Mouse (Mus musculus) kidney, postnatal 0 days (tissue): ENCODE data around the gene Arhgef28. TPM values are rescaled to one million over a fixed set of nuclear protein-coding genes. Genes with fewer than 3 reads are reported as not detected.
A peak's percentile ranks its signal among the peaks of the same experiment; 100 is the strongest.

ENCODE experiments used
- ATAC-seq: fragments of 200-750 bp; cut with Nextera tagmentation; replicated peaks from 2 replicates; pipeline ENCODE4 v1.8.0; 2017; ENCODE audit warnings: low read depth, moderate number of reproducible peaks, moderate TSS enrichment, moderate library complexity; ENCODE audit not compliant: low FRiP score
- DNase-seq: peaks from one replicate; pipeline ENCODE4 v3.0.0-alpha.2; 2016; ENCODE audit warnings: low spot score
- H3K27ac ChIP-seq: fragments of 300-500 bp; sonication (generic); 2 replicates; pipeline ENCODE4 v1.5.1; 2014; ENCODE audit warnings: mild to moderate bottlenecking
- H3K27me3 ChIP-seq: fragments of 300-500 bp; sonication (generic); 2 replicates; pipeline ENCODE4 v1.6.1; 2014; ENCODE audit warnings: low read length, mixed read lengths; ENCODE audit not compliant: insufficient read depth
- H3K36me3 ChIP-seq: fragments of 300-500 bp; sonication (generic); 2 replicates; pipeline ENCODE4 v1.6.1; 2014; ENCODE audit warnings: low read length, mixed read lengths; ENCODE audit not compliant: insufficient read depth
- H3K4me1 ChIP-seq: fragments of 300-500 bp; sonication (generic); replicated peaks from 2 replicates; pipeline ENCODE4 v1.6.1; 2014; ENCODE audit warnings: antibody characterized with exemption, low read length, mixed read lengths; ENCODE audit not compliant: insufficient read depth
- H3K4me2 ChIP-seq: fragments of 300-500 bp; sonication (generic); 2 replicates; pipeline ENCODE4 v1.6.1; 2014; ENCODE audit warnings: mild to moderate bottlenecking, low read length, moderate library complexity, mixed read lengths
- H3K4me3 ChIP-seq: fragments of 300-500 bp; sonication (generic); replicated peaks from 2 replicates; pipeline ENCODE4 v1.5.1; 2014; ENCODE audit warnings: low read depth, low read length
- H3K9ac ChIP-seq: fragments of 300-500 bp; sonication (generic); 2 replicates; pipeline ENCODE4 v1.6.1; 2014; ENCODE audit warnings: low read depth, low read length
- H3K9me3 ChIP-seq: fragments of 300-500 bp; sonication (generic); replicated peaks from 2 replicates; pipeline ENCODE4 v1.6.1; 2016; ENCODE audit warnings: low read length, inconsistent platforms, mixed read lengths
- CTCF ChIP-seq: IDR thresholded peaks from 2 replicates; pipeline ENCODE4 v1.5.1; 2016; ENCODE audit warnings: antibody characterized with exemption, low read depth, mild to moderate bottlenecking, moderate library complexity
- WGBS: fragments of 180-500 bp; shearing (Covaris S2); extraction: QIAGEN DNeasy Blood & Tissue Kit; methylation state at CpG from one replicate; pipeline ENCODE4 v1.1.7; 2014; 5-methylcytosine and 5-hydroxymethylcytosine counted together
- polyA plus RNA-seq: library from polyadenylated mRNA; unstranded; fragments of >200 nt; fragmentation: Nextera tagmentation; extraction: Ambion mirVana; gene quantifications from 2 replicates; pipeline ENCODE4 v1.2.1, GENCODE M21; 2015

Arhgef28 gene
- polyA plus RNA-seq, 1 experiment from 2014 or later, result 58.3 TPM

- Histone ChIP-seq H3K4me3 (no peak overlapping the region), H3K27ac (no peak overlapping the region), H3K27me3 (no peaks in the 10 kb centered on the region), H3K36me3 (no peaks in the 10 kb centered on the region), H3K9me3 (no peaks in the 10 kb centered on the region), H3K9ac (no peak overlapping the region), H3K4me1 (no peaks in the 10 kb centered on the region), H3K4me2 (no peak overlapping the region)
- no peak for TF ChIP-seq CTCF
- ATAC-seq (no peak), DNase-seq (no peak)
- WGBS, result 84% methylated on average over 8 of the region's 8 CpGs
Measured at GRCm38 (mm10) chr13:98152759-98153158, 53.5 kb downstream of the Arhgef28 start.

- no peak overlapping the region for H3K4me3 ChIP-seq
- no peaks in the 10 kb centered on the region for H3K36me3 ChIP-seq
- no peak overlapping the region for H3K4me2 ChIP-seq
- ATAC-seq, result no peak
- H3K4me1 ChIP-seq, result no peaks in the 10 kb centered on the region
- H3K9ac ChIP-seq, result no peak overlapping the region
- no peak for DNase-seq
- no peaks in the 10 kb centered on the region for H3K9me3 ChIP-seq
- H3K27me3 ChIP-seq, result no peaks in the 10 kb centered on the region
- TF ChIP-seq CTCF, result no peak
- 64% methylated on average over 5 of the region's 5 CpGs for WGBS
- no peak overlapping the region for H3K27ac ChIP-seq
Measured at GRCm38 (mm10) chr13:98147532-98147931, 58.7 kb downstream of the Arhgef28 start.

DNA sequence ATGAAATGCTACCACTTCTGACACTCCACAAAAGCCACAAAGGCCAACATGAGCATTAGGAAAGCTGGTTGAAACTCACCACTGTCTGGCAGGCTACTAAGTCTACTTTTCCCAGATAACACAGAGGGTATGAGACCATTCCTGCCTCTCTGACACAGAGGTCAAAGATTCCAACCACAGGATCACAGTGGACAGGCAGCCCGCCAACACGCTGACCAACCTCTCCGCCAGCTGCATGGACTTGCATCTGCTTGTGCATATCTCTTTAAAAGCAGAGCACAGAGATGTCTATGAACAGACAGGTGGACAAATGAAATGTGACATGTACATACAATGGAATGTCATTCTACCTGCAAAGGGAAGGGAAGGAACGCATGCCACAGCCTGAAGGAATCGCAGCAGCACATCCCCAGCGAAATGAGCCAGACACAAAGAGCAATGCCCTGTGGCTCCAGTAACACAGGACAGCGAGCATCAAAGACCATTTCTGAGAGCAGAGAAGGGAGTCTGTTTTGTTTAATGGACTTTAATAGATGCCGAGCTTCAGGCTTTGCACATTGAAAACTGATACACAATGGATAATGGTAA, 59.6 kb downstream of the Arhgef28 start:
- Histone ChIP-seq H3K9me3 (no peaks in the 10 kb centered on the region), H3K27me3 (no peaks in the 10 kb centered on the region), H3K27ac (no peak overlapping the region), H3K36me3 (no peaks in the 10 kb centered on the region), H3K9ac (no peak overlapping the region), H3K4me3 (no peak overlapping the region), H3K4me1 (no peaks in the 10 kb centered on the region), H3K4me2 (no peak overlapping the region)
- TF ChIP-seq CTCF, result no peak
- no peak for DNase-seq
- 67% methylated on average over 8 of the region's 8 CpGs for WGBS
- no peak for ATAC-seq

DNA sequence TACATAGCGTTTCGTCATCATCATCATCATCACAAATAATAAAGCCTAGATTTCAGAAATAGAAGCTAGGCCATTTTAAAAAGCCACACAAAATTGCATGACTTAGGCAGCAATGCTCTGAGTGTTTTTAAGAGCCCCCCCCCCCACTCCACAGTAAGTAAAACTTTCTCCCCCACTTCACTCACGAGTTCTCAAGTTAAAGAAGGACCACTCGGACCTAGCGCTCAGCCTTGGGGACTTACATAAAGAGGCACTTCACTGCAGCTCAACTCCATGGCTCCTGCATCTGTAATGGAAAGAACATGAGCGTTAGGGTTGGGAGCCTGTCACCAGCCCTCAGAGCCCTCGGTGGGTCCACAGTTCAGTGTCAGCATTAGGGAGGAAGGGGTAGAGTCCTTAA, 60.9 kb downstream of the Arhgef28 start:
- H3K9ac ChIP-seq, result no peak overlapping the region
- no peak overlapping the region for H3K4me3 ChIP-seq
- H3K27me3 ChIP-seq, result no peaks in the 10 kb centered on the region
- no peak for DNase-seq
- no peak overlapping the region for H3K4me2 ChIP-seq
- no peaks in the 10 kb centered on the region for H3K36me3 ChIP-seq
- TF ChIP-seq CTCF, result no peak
- H3K9me3 ChIP-seq, result no peaks in the 10 kb centered on the region
- no peak for ATAC-seq
- no peaks in the 10 kb centered on the region for H3K4me1 ChIP-seq
- H3K27ac ChIP-seq, result no peak overlapping the region
- 83% methylated on average over 7 of the region's 7 CpGs for WGBS

DNA sequence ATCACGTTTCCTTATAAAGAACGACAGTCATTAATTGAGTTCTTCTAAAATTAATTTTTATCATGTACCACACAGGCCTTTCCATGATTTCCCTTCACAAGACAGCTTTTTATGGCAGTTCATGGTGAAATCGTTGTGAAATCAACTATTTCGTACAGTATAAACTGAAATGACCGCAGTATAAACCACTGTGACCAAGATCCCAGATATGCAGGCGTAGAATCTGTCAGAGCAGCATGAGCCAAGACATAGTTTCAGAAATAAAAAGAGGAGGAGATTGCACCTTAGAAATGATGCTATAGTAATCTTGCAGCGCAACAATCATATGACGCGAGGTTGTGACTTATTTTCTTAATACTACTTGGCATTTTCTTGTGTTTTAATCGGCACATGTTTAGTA, 63.2 kb downstream of the Arhgef28 start:
- H3K9ac ChIP-seq, result no peak overlapping the region
- ATAC-seq (no peak), DNase-seq (no peak)
- H3K4me1 ChIP-seq, result no peaks in the 10 kb centered on the region
- H3K4me3 ChIP-seq, result no peak overlapping the region
- no peaks in the 10 kb centered on the region for H3K9me3 ChIP-seq
- no peaks in the 10 kb centered on the region for H3K27me3 ChIP-seq
- no peak for TF ChIP-seq CTCF
- H3K27ac ChIP-seq, result no peak overlapping the region
- H3K36me3 ChIP-seq, result no peaks in the 10 kb centered on the region
- WGBS, result 92% methylated on average over 10 of the region's 10 CpGs
- no peak overlapping the region for H3K4me2 ChIP-seq

DNA sequence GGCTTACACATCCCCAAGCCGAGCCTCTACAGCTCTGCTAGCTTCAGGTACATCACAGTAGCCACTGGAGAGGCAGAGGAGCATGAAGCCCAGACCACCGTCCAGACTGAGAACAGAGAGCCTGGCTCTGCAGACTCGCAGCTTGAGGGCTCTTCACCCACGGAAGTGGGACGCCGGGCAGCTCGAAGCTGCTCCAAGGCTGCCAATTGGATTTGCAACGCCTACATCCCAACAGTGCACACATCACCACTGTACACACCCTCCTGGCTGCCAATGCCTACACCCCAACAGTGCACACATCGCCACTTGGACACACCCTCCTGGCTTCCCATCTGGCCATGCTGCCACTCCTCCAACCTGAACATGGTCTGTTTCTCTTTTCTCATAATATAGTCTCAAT, 65.6 kb downstream of the Arhgef28 start:
- H3K4me1 ChIP-seq, result peaks cover 11% of the 10 kb centered on the region; the same call in 1 of the 2 replicates
- no peaks in the 10 kb centered on the region for H3K36me3 ChIP-seq
- no peak overlapping the region for H3K9ac ChIP-seq
- H3K9me3 ChIP-seq, result no peaks in the 10 kb centered on the region
- H3K27ac ChIP-seq, result no peak overlapping the region
- no peak overlapping the region for H3K4me2 ChIP-seq
- WGBS, result 77% methylated on average over 9 of the region's 9 CpGs
- no peak for DNase-seq
- no peak for ATAC-seq
- no peak overlapping the region for H3K4me3 ChIP-seq
- no peaks in the 10 kb centered on the region for H3K27me3 ChIP-seq
- no peak for TF ChIP-seq CTCF

DNA sequence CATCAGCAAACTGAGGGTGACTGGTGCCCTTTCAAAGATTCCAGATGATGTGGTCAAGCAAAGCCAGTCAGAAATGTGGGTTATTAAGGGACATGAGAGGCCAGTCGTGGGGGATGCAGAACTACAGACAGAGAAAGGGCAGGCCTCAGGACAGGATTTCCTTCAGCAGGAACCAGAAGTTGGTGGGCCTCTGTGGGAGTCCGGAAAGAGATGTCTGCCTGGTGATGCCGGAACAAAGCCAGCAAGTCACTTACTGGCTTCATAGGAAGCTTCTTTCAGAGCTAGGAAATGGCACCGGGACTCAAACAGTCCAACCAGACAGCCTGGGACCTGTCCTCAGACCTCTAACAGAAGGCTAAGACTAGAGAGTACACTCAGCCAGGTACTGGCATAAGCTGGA, 67.5 kb downstream of the Arhgef28 start:
- Histone ChIP-seq H3K36me3 (no peaks in the 10 kb centered on the region), H3K4me3 (no peak overlapping the region), H3K27me3 (no peaks in the 10 kb centered on the region), H3K9me3 (no peaks in the 10 kb centered on the region), H3K4me1 (peaks cover 12% of the 10 kb centered on the region; the same call in 1 of the 2 replicates), H3K27ac (peak overlapping the region; percentile 28; the same call in 1 of the 2 replicates), H3K9ac (no peak overlapping the region), H3K4me2 (no peak overlapping the region)
- DNase-seq, result no peak
- TF ChIP-seq CTCF, result no peak
- no peak for ATAC-seq
- 67% methylated on average over 4 of the region's 4 CpGs for WGBS
